Mouse (Mus musculus) hindbrain, embryonic 12.5 days (tissue): ENCODE data around the gene Dvl1. TPM values are rescaled to one million over a fixed set of nuclear protein-coding genes. Genes with fewer than 3 reads are reported as not detected.

Experiments used
- ATAC-seq: fragments of 200-750 bp; cut with Nextera tagmentation; 2 replicates; pipeline ENCODE4 v1.8.0; 2017; ENCODE audit warnings: moderate TSS enrichment; ENCODE audit not compliant: low FRiP score
- H3K27ac ChIP-seq: fragments of 300-500 bp; sonication (generic); 2 replicates; pipeline ENCODE4 v1.5.1; 2016; ENCODE audit warnings: mild to moderate bottlenecking
- H3K27me3 ChIP-seq: fragments of 300-500 bp; sonication (generic); 2 replicates; pipeline ENCODE4 v1.6.1; 2016; ENCODE audit warnings: mild to moderate bottlenecking
- H3K36me3 ChIP-seq: fragments of 300-500 bp; sonication (generic); 2 replicates; pipeline ENCODE4 v1.6.1; 2016; ENCODE audit warnings: mild to moderate bottlenecking
- H3K4me1 ChIP-seq: fragments of 300-500 bp; sonication (generic); 2 replicates; pipeline ENCODE4 v1.6.1; 2016
- H3K4me2 ChIP-seq: fragments of 300-500 bp; sonication (generic); replicated peaks from 2 replicates; pipeline ENCODE4 v1.6.1; 2016; ENCODE audit warnings: mild to moderate bottlenecking
- H3K4me3 ChIP-seq: fragments of 300-500 bp; sonication (generic); 2 replicates; pipeline ENCODE4 v1.5.1; 2016; ENCODE audit warnings: mild to moderate bottlenecking
- H3K9ac ChIP-seq: fragments of 300-500 bp; sonication (generic); 2 replicates; pipeline ENCODE4 v1.6.1; 2016; ENCODE audit warnings: mild to moderate bottlenecking, moderate library complexity
- H3K9me3 ChIP-seq: fragments of 300-500 bp; sonication (generic); replicated peaks from 2 replicates; pipeline ENCODE4 v1.6.1; 2016; ENCODE audit warnings: mild to moderate bottlenecking
- WGBS: fragments of 180-500 bp; shearing (Covaris S2); methylation state at CpG from one replicate; pipeline ENCODE4 v1.1.7; 2016; 5-methylcytosine and 5-hydroxymethylcytosine counted together
- polyA plus RNA-seq: library from polyadenylated mRNA; unstranded; fragments of >200 nt; fragmentation: Nextera tagmentation; extraction: Ambion mirVana; gene quantifications from 2 replicates; pipeline ENCODE4 v1.2.1, GENCODE M21; 2016

The Dvl1 gene
- polyA plus RNA-seq, 1 experiment from 2014 or later, result 20.0 TPM

- H3K4me1 ChIP-seq, result no peaks in the 10 kb centered on the region
- no peak overlapping the region for H3K27ac ChIP-seq
- H3K4me3 ChIP-seq, result no peak overlapping the region
- WGBS, result 34% methylated on average over 13 of the region's 13 CpGs
- no peaks in the 10 kb centered on the region for H3K9me3 ChIP-seq
- no peak overlapping the region for H3K4me2 ChIP-seq
- ATAC-seq, result no peak
- H3K9ac ChIP-seq, result no peak overlapping the region
- no peaks in the 10 kb centered on the region for H3K27me3 ChIP-seq
- H3K36me3 ChIP-seq, result peaks cover 72% of the 10 kb centered on the region
Measured at GRCm38 (mm10) chr4:155859318-155859717, 12.1 kb downstream of the Dvl1 start.

- Histone ChIP-seq H3K9me3 (no peaks in the 10 kb centered on the region), H3K4me2 (no peak overlapping the region), H3K27me3 (no peaks in the 10 kb centered on the region), H3K4me1 (no peaks in the 10 kb centered on the region), H3K9ac (no peak overlapping the region), H3K4me3 (no peak overlapping the region), H3K27ac (no peak overlapping the region), H3K36me3 (peaks cover 71% of the 10 kb centered on the region)
- 96% methylated on average over 7 of the region's 7 CpGs for WGBS
- no peak for ATAC-seq
Measured at GRCm38 (mm10) chr4:155861787-155862186, 14.6 kb downstream of the Dvl1 start.

GRCm38 (mm10) chr4:155863001-155863400 is 15.8 kb downstream of the Dvl1 start, which contains the start of gene Tas1r3:
Gene Tas1r3 (minus strand): TSS chr4:155863362.
- Histone ChIP-seq H3K4me2 (no peak within 1 kb of the TSS), H3K27ac (no peak within 1 kb of the TSS), H3K27me3 (no peaks in the 10 kb centered on the region), H3K4me1 (0 out of 2 replicates have a peak, but pooled peaks cover 2% of the 10 kb centered on the region), H3K36me3 (peaks cover 61% of the 10 kb centered on the region), H3K9ac (no peak within 1 kb of the TSS), H3K4me3 (no peak within 1 kb of the TSS), H3K9me3 (no peaks in the 10 kb centered on the region)
- WGBS, result 80% methylated on average over 5 of the region's 5 CpGs
- no peak for ATAC-seq

GRCm38 (mm10) chr4:155868614-155869298 is 21.6 kb downstream of the Dvl1 start:
- Histone ChIP-seq H3K4me2 (peak overlapping the region; percentile 94), H3K4me3 (peak overlapping the region; percentile 70), H3K27ac (no peak overlapping the region), H3K27me3 (no peaks in the 10 kb centered on the region), H3K4me1 (peaks cover 28% of the 10 kb centered on the region), H3K9me3 (no peaks in the 10 kb centered on the region), H3K9ac (peak overlapping the region; percentile 86), H3K36me3 (peaks cover 50% of the 10 kb centered on the region)
- WGBS, result 12% methylated on average over 22 of the region's 22 CpGs
- ATAC-seq, result peak; percentile 64; the same call in 1 of the 2 replicates

- WGBS, result under 1% methylated on average over 63 of the region's 63 CpGs
- H3K36me3 ChIP-seq, result peaks cover 57% of the 10 kb centered on the region
- peak; percentile 96 for ATAC-seq
Measured at GRCm38 (mm10) chr4:155869317-155870033, 22.3 kb downstream of the Dvl1 start, which contains the start of the genes Cptp and Ints11. Gene Cptp (minus strand): TSS chr4:155869440. Gene Ints11 (plus strand): TSS chr4:155869546.

GRCm38 (mm10) chr4:155871404-155871803 is 24.2 kb downstream of the Dvl1 start:
- Histone ChIP-seq H3K27me3 (no peaks in the 10 kb centered on the region), H3K27ac (no peak overlapping the region), H3K4me1 (peaks cover 28% of the 10 kb centered on the region), H3K9me3 (no peaks in the 10 kb centered on the region), H3K9ac (no peak overlapping the region), H3K36me3 (peaks cover 54% of the 10 kb centered on the region), H3K4me2 (no peak overlapping the region), H3K4me3 (no peak overlapping the region)
- ATAC-seq, result no peak
- 92% methylated on average over 7 of the region's 7 CpGs for WGBS

More at GRCm38 (mm10) chr4:155869317-155870033, 22.3 kb downstream of the Dvl1 start, which contains the start of the genes Cptp and Ints11:
- Histone ChIP-seq H3K9me3 (no peaks in the 10 kb centered on the region), H3K4me1 (peaks cover 28% of the 10 kb centered on the region), H3K4me3 (peak within 1 kb of the TSS; percentile 70), H3K27me3 (no peaks in the 10 kb centered on the region), H3K27ac (peak within 1 kb of the TSS; percentile 69), H3K4me2 (peak within 1 kb of the TSS; percentile 94), H3K9ac (peak within 1 kb of the TSS; percentile 86)

- H3K4me2 ChIP-seq, result no peak overlapping the region
- H3K4me3 ChIP-seq, result no peak overlapping the region
- H3K27me3 ChIP-seq, result no peaks in the 10 kb centered on the region
- no peak for ATAC-seq
- no peak overlapping the region for H3K27ac ChIP-seq
- no peaks in the 10 kb centered on the region for H3K4me1 ChIP-seq
- H3K9me3 ChIP-seq, result no peaks in the 10 kb centered on the region
- H3K9ac ChIP-seq, result no peak overlapping the region
- WGBS, result 93% methylated on average over 3 of the region's 3 CpGs
- H3K36me3 ChIP-seq, result peaks cover 54% of the 10 kb centered on the region
Measured at GRCm38 (mm10) chr4:155883587-155883986, 36.4 kb downstream of the Dvl1 start.

GRCm38 (mm10) chr4:155886330-155886729 is 39.1 kb downstream of the Dvl1 start:
- Histone ChIP-seq H3K9ac (no peak overlapping the region), H3K27me3 (no peaks in the 10 kb centered on the region), H3K36me3 (peaks cover 55% of the 10 kb centered on the region), H3K4me1 (peaks cover 9% of the 10 kb centered on the region), H3K9me3 (no peaks in the 10 kb centered on the region), H3K4me3 (no peak overlapping the region), H3K4me2 (no peak overlapping the region), H3K27ac (no peak overlapping the region)
- WGBS, result 94% methylated on average over 5 of the region's 5 CpGs
- ATAC-seq, result no peak

- Histone ChIP-seq H3K36me3 (peaks cover 51% of the 10 kb centered on the region), H3K4me1 (peaks cover 9% of the 10 kb centered on the region), H3K4me2 (no peak overlapping the region), H3K27ac (no peak overlapping the region), H3K9me3 (no peaks in the 10 kb centered on the region), H3K9ac (no peak overlapping the region), H3K27me3 (no peaks in the 10 kb centered on the region), H3K4me3 (no peak overlapping the region)
- WGBS, result 92% methylated on average over 10 of the region's 10 CpGs
- ATAC-seq, result no peak
Measured at GRCm38 (mm10) chr4:155887674-155888073, 40.5 kb downstream of the Dvl1 start.

GRCm38 (mm10) chr4:155888181-155888580 is 41.0 kb downstream of the Dvl1 start:
- Histone ChIP-seq H3K27ac (no peak overlapping the region), H3K9ac (no peak overlapping the region), H3K36me3 (peaks cover 50% of the 10 kb centered on the region), H3K4me2 (no peak overlapping the region), H3K27me3 (no peaks in the 10 kb centered on the region), H3K4me1 (peaks cover 14% of the 10 kb centered on the region), H3K9me3 (no peaks in the 10 kb centered on the region), H3K4me3 (no peak overlapping the region)
- no peak for ATAC-seq
- 94% methylated on average over 9 of the region's 9 CpGs for WGBS

- 85% methylated on average over 5 of the region's 5 CpGs for WGBS
- no peaks in the 10 kb centered on the region for H3K27me3 ChIP-seq
- H3K4me3 ChIP-seq, result no peak overlapping the region
- H3K9me3 ChIP-seq, result no peaks in the 10 kb centered on the region
- ATAC-seq, result no peak
- no peak overlapping the region for H3K4me2 ChIP-seq
- H3K36me3 ChIP-seq, result peaks cover 44% of the 10 kb centered on the region
- H3K27ac ChIP-seq, result no peak overlapping the region
- peaks cover 26% of the 10 kb centered on the region for H3K4me1 ChIP-seq
- H3K9ac ChIP-seq, result no peak overlapping the region
Measured at GRCm38 (mm10) chr4:155889316-155889715, 42.1 kb downstream of the Dvl1 start.

- H3K4me3 ChIP-seq, result peak overlapping the region; percentile 95
- H3K27ac ChIP-seq, result peak overlapping the region; percentile 99
- H3K27me3 ChIP-seq, result no peaks in the 10 kb centered on the region
- H3K9ac ChIP-seq, result peak overlapping the region; percentile 96
- no peak; the same call in 1 of the 2 replicates for ATAC-seq
- peaks cover 36% of the 10 kb centered on the region for H3K36me3 ChIP-seq
- WGBS, result under 1% methylated on average over 34 of the region's 34 CpGs
- H3K4me1 ChIP-seq, result peaks cover 40% of the 10 kb centered on the region
- H3K4me2 ChIP-seq, result peak overlapping the region; percentile 98
- no peaks in the 10 kb centered on the region for H3K9me3 ChIP-seq
Measured at GRCm38 (mm10) chr4:155891011-155891471, 43.8 kb downstream of the Dvl1 start.
